Mouse (Mus musculus): ENCODE data around the gene Gm20388.
A peak's percentile ranks its signal among the peaks of the same experiment; 100 is the strongest.
"Not testable (repeated sequence)": the region's sequence is repeated elsewhere in the genome, so short reads cannot be mapped to it uniquely, and the experiment has no call there.

The Gm20388 gene

DNA sequence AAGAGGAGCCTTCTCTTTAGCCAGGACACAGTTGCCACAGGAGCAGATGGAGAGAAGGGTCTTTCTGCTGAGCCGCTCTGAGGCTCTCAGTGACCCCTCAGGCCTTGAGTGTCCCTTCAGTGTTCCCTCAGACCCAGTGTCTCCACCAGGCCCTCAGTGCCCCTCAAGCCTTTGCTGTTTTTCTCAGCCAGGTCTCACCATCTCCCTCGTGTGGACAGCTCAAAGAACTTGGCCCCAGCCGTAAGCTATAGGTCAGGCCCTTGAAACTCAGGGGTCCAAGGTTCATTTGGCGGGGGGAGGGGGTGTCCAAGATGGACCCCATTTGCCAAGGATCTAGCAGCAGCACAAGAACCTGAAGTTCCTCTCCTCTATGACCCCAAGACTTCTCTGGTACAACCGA is 2714.0 kb downstream of the Gm20388 start:
- no peak for DNase-seq (ENCODE audit: low spot score)

DNA sequence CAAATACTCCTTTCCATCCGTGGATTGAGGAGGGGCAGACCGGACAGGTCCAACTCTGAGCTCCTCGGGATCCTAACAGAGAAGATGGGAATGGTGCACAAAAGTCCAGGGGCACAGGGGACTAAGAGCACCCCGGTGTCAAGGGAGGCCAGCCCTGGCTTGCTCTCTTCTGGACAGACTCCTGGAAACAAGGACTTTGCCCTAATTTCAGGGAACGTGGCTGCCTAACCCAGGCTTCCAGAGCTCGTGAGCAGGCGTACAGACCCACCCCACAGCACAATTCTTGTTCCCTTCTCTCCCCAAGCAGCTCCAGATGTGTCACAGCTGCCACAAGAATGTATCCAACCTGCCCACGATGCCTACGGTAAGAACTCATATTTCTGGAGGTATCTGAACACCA is 2715.2 kb downstream of the Gm20388 start:
- no peak for DNase-seq (ENCODE audit: low spot score)

DNA sequence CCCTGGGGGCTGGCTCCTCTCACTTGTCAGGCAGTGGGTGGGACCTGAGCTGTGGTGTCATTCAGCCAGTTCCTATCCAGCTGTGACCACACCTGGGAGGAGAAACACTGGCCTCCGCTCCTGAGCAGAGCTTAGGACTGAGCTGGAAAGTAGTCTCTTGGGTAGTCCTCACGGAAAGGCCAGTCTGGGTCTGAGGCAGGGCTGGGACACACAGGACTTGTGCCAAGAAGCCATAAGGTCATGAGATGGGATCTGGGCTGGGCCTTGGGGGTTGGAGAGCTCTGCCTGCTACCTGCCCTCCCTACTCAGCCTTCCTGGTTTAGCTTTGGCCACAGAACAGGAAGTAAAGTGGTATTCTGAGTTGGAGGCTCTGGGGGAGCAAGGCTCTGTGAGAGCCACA is 2716.3 kb downstream of the Gm20388 start:
- DNase-seq (ENCODE audit: low spot score), result no peak

DNA sequence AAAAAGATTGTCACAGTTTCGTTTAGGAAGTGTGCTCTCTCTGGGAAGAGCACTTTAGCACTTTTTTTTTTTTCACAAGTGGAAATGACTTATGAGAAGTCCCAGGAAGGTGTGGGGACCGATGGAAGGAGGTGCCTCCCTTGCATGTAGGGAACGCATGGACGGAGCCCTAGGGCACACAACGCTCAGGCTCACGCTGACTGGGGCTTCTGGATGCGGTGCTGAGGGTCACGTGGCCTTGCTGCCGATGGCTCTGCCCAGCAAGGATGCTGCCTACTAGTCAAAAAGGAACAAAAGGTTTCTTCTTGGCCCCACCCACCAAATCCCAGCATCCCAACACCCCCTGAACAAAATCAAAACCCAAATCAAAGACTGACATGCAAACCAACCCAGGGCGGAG is 2718.7 kb downstream of the Gm20388 start:
- no peak for DNase-seq (ENCODE audit: low spot score)

DNA sequence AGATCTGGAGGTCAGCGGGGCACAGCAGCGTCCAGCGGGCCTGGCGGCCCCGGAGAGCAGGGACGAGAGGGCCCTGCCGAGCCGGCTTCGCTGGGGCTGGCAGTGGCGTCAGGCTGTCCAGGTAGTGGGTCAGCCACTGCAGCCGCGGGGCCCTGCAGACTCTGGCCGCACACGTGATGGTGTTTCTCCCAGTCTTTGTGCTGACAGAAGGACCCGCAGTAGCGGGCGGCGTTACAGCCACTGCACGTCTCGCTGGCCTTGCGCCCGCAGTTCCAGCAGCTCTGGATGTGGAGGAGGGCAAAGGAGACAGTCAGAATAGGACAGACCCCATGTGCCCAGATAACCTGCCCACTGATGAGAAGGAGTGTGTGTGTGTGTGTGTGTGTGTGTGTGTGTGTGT is 2720.1 kb downstream of the Gm20388 start:
- no peak for DNase-seq (ENCODE audit: low spot score)

DNA sequence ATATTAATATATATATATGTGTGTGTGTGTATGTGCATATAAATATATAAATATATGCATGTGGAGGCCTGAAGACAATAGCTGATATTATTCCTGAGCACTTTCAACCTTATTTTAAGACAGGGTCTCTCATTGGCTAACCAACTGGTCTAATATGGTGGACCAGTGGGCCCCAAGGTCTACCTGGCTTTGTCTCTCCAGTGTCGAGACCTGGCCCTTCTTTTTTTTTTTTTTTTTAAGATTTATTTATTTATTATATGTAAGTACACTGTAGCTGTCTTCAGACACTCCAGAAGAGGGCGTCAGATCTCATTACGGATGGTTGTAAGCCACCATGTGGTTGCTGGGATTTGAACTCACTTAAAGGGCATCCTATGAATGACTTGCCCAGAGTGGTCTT is 2721.5 kb downstream of the Gm20388 start:
- DNase-seq (ENCODE audit: low spot score), result not testable (repeated sequence)

DNA sequence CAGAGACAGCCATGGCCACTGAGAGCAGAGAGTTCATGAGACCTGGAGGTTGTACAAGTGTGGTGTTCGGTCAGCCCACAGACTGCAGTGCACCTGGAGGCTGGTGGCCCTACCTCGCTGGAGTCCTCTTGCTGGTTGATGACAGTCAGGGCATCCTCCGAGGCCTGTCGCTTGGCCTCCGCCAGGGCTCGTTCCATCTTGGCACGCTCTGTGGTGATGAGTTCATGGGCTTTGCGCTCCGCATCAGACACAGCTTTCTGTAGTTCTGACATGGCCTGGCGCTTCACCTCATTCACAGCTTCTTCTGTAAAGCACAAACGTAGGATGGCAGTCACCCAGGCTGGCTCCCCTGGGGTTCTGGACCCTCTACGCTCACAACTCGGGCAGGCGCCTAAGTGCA is 2722.6 kb downstream of the Gm20388 start:
- DNase-seq (ENCODE audit: low spot score), result no peak

DNA sequence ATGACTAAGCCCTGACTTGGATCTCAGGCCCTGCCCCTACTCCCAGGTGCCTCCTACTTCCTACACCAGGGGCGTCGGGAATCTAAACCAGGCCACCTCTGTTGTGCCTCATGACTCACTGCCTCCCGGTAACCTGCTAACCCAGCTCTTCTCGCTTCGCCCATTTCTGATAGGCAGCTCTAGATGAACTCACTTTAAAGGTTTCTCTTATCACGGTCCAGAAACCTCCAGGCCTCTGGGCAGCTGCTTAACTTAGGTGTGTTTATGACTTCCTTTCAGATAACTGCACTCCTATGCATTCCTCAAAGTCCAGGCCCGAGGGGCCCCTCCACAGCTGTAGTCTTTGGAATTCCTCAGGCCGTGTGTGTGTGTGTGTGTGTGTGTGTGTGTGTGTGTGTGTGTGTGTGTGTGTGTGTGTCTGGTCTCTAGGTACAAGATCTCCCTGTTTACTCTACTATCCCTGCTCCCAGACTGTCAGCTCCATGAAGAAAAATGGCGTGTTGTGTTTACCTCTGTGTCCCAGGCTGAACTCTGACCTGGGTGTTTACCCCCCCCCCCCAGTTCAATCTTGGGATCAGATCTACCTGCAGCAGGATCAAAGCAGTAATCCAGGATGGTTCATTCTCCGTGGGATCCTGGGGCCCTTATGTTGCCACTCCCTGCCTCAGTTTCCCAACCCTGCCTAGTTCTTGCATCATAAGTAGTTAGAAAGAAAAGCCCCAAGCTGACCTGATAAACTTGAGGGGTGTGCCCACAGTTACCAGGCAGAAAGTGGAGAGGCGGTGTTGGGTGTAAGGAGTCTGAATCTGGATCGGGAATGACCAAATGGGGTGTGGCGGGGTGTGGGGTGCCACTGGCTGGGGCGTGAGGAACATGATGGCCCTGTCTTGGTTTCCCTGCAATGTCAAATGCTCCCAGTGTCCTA is 2725.5 kb downstream of the Gm20388 start:
- DNase-seq (ENCODE audit: low spot score), result no peak

DNA sequence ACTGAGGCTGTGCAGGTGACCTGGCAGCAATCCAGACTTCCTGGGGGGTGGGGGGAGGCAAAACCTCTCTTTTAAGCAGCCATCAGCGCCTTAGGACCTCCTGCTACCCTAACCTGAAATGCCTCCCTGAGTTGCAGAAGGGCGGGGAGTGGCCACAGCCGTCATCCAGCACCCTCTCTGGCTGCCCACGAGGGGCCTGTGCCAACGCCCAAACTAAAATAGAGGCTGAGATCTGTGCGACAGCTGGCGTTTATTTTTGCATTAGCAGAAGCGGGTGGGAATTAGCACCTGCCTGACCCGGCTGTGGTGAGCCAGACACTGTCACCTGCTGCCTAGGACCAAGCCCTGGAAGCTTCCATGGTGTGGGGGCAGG is 2726.1 kb downstream of the Gm20388 start:
- DNase-seq (ENCODE audit: low spot score), result no peak

DNA sequence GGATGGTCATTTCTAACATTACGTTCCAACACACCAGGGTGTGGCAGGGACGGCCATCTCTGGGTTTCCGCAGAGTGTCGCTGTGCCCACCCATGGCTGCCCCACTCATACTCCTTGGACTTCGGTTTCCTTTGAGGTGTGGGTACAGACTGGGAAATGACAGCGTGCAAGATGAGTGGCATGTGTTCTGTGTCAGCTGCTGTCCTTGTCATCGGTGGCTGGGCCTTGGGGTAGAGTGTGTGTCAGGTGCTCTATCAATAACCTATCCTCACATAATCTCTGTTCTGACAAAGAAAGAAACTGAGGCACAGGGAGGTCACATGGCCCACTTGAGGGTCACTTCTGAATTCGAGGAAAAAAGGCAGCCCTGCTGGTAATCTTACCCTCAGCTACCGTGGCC is 2726.6 kb downstream of the Gm20388 start:
- DNase-seq (ENCODE audit: low spot score), result no peak

DNA sequence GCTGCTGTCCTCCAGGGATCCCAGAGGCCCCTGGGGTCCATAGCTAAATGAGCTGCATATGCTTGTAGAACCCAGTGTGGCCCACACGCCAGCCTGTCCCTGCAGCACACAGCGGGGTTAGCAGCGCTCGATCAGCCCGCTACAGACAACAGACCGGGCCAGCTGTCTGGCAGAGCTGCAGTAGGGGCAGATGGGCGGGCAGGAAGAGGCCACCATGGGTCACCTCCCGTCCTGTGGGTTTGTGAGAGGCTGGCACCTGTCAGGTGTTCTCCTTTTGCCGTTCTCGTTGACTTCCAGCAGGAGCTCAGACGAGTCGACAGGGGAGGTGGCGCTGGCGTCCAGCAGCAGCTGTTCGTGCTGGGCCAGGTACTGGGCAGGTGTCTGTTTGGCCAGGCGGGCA is 2728.0 kb downstream of the Gm20388 start:
- no peak for DNase-seq (ENCODE audit: low spot score)

DNA sequence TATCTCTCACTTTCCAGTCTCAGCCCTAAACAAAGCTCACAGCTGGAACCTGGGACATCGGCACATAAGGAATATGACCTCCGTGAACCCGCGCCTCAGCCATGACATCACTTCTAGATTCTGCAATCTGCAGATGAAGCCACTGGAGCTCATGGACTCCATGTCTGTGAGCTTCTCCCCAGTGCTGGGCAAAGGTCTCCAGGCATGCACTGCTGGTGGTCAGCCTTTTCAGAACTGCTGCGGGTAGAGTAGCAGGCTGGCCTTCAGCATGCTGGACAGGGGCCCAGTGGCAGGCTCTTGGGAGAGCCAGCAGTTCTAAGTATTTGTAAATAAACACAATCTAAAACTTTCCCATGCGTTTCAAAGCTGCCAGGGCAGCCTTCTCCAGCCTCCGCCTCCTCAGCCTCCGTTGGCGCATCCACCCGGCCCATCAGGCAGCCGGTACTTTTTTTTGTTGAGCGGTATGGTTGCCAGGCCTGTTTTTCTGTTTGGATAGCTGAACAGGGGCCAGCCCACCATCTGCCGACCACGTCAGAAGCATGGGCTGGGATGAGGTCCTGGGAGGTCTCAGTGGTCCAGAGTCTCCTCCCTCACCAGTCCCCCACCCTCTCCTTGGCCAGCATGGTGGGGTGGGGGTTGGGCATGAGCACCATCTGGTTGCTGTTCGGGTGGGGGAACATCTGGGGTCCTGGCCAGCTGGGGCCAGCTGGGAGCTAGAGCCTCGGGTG is 2729.0 kb downstream of the Gm20388 start:
- peak; percentile 44 for DNase-seq (ENCODE audit: low spot score)

DNA sequence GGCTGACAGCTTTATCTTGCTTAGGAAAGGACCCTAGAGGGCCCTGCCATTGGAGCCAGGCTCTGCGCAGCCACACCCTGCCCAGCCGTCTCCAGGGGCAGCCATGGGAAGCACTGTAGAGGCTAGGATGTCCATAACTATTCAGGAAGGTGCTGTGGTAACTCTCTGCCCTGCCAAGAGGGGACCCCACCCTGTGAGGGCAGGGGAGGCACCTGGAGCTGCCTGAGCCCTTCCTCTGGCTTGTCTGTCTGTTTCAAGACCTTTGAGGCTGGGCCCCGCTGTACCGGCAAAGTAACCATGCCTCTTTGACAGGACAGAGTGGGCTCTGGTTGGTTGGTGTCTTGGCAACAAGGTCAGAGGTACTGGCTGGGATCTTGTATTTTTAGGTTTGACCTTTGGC is 2730.2 kb downstream of the Gm20388 start:
- no peak for DNase-seq (ENCODE audit: low spot score)

DNA sequence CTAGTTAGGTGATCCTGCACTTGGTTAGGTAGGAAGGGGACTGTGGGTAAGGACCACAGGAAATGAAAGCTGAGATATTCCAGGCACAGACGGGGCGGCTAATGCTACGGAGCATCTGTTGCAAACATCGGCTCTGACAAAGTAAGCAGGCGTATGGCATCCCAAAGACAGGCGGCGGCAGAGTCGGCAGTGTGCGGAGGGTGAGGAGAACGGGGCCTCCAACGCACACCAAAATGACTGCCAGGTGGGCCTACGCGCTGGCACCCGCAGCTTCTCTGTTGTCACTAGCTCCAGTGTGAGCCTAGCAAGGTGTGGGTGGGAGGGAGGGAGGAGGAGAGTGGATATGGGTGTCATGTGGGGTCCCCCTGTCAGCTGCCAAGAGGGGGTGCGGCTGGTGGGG is 2730.8 kb downstream of the Gm20388 start:
- DNase-seq (ENCODE audit: low spot score), result no peak

DNA sequence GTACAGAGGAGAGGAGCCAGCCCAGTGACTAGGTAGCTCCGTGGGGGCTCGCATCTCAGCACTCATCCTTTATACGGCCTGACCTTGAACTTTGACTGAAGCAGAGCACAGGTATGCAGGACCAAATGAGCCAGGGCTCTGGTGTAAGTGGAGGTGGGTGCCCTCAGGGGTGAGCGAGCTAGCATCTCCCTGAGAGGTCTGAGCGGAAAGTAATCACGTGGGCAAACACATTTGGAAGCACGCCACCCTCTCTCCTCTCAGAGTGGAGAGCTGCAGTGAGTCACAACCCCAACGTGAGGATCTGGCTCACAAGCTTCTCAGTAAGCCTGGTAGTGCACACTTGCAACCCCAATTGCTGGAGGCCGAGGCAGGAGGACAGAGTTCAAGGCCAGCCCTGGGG is 2731.4 kb downstream of the Gm20388 start:
- DNase-seq (ENCODE audit: low spot score), result no peak

DNA sequence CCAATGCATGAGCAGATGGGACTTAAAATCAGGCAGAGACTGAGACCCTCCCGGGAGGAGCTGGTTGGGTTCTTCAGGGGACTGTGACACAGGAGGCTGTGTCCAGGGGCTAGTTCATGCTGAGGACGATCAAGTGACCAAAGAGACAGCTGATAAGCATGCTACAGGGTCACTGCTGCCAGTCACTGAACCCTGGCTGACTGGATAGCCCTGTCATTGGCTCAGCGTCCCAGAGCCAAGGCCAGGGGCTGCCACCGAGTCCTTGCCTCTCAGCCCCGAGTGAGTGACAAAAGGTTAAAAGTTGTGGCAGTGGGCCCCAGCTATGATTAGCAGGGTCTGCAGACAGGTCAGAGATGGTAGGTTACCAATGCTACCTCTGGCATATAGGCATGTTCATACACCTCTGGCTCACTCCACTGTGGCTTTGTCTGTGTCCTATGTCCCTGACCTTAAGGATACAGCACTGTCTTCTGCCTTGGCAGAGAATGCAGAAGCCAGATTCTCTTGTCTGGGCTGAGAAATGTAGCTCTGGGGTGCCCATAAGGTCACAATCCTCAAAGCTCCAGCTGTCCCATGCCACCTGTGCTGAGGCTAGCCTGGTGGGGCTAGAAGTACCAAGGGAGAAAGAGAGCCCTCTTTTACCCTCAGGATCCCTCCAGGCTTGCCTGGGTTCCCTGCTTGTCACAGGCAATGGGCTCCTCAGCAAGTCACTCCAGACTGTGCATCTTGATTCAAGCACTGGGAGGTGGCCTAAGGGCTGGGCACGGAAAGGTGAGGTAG is 2733.7 kb downstream of the Gm20388 start:
- no peak for DNase-seq (ENCODE audit: low spot score)

DNA sequence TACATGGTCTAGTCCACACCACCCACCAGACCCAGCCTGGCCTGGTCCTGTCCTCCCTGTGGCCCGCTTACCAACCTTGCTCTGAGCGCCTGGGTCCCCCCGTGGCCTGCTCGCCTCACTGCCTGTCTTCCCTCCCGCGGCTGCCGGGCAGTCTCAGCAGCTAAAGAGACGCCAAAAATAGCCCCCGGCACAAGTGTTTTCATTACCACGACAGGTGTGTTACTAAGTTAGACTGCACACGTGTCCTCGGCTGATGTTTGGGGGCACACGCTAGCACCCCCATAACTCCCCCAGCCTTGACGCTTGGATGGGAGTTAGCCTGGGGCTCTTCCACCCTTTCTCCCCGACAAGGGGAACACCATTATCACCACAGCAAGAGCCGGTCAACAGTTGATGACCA is 2735.7 kb downstream of the Gm20388 start:
- DNase-seq (ENCODE audit: low spot score), result no peak

DNA sequence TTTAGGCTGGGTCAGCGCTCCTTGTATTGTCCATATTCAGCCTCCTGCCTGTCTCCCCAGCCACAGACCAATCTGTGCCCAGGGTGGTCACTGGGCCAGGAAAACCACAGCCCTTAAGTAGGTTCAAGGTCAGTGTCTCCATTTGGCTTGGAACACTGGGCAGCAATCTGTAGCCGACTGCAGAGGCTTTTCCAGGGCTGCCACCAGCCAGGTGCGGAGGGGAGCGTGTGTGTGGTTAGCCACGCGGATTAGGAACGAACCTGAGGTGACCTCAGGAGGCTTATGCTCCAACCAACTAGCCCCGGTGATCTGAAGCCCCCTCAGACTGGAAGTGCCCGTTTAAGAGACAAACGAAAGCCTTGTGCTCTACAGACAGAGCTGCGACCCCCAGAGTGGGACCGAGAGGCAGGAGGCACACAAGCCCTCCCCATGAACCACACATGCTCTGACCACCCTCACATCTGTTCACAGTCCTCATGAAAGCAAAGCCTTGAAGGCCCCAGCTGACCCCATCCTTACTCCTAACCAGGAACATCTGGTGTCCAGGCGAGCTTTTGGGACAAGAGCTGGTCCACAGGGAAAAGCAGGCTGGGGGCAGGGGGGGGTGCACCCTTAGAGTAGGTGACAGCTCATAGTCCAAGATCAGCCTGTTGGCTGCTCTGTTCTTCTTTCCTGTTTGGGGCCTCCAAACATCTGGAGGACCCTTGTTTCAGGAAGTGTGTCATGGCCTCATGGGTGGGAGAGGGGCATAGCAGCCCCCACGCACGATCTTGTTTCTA is 2737.7 kb downstream of the Gm20388 start:
- DNase-seq (ENCODE audit: low spot score), result no peak

DNA sequence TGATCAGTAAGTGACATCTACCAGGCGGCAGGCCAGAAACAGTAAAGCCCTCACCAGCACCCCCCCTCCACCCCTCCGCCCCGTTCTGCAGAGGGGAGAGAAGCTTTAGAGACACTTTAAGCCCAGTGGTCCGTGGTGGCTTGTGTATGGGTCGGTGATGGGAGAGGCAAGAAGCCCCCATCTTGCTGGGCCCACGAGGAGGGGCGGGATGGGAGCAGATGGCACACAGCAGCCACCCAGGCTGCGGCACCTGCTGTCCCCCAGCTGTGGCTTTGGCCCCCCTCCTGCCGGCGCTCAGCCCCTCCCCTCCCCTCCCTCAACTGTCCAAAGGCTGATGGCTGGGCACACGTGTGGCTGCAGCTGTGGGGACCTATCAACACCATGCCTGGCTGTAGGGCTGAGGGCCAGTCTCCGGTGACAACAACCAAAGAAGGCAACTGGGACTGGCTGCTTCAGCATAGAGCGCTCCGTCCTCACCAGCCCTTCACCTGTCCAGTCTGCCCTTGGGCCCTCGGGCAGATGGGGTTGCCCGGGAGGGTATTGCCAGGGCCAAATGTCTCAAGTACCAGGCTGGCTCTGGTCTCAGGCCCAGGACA is 2740.8 kb downstream of the Gm20388 start:
- DNase-seq (ENCODE audit: low spot score), result no peak

DNA sequence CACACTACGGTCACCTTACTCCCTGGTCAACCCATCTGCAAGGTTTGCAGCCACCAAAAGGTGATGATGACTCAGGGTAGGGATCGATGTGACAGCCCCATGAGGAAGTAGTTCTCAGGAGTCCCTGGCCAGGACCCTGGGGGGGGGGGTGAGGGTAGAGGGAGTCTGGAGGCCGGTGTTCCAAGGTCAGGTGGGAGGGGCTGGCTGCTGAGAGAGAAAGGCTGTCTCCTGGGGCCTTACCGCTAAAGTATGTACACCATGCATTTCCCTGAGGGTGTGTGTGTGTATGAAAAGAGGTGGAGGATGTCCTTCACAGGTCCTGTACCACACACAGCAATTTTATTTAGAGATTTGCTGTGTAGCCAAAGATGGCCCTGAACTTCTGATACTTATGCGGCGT is 2742.0 kb downstream of the Gm20388 start:
- DNase-seq (ENCODE audit: low spot score), result no peak

DNA sequence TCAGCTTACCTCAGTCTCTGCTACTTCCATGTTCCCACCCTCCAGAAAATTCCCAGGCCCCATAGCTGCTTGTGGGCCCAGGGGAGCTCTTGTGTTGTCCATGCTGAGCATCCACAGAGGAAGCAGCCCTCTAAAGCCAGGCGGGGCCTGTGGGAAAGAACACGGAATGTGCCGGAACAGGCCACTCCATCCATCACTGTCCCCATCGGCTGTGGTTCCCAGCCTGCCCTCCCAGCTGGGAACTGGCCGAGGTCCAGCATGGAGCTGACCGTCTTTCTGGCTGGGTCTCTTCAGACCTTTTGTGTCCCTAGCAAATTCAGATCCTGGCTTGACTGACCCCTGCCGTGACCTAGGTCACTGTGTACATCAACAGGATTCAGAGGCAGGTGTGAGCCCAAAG is 2744.1 kb downstream of the Gm20388 start:
- DNase-seq (ENCODE audit: low spot score), result peak; percentile 27
